Mouse (Mus musculus) layer of hippocampus, adult 2 months (tissue): Measurements from ENCODE around the gene Cenpf. TPM values are rescaled to one million over a fixed set of nuclear protein-coding genes. Genes with fewer than 3 reads are reported as not detected.

Source experiments
- DNase-seq, 2 experiments: peaks; one replicate each; pipeline ENCODE4 v3.0.0; 2022; ENCODE audit warnings: low spot score in 2 of 2
- H3K27ac ChIP-seq: fragments of 200-600 bp; 2 replicates; pipeline ENCODE4 v1.8.1; 2022
- H3K4me3 ChIP-seq: fragments of 200-600 bp; 2 replicates; pipeline ENCODE4 v1.8.1; 2022; ENCODE audit warnings: mild to moderate bottlenecking
- CTCF ChIP-seq: fragments of 200-600 bp; conservative IDR thresholded peaks from 2 replicates; pipeline ENCODE4 v1.8.1; 2022; ENCODE audit warnings: antibody characterized with exemption, mild to moderate bottlenecking, moderate library complexity
- long read RNA-seq, 2 experiments: library from polyadenylated mRNA; stranded (forward); transcript quantifications; one replicate each; pipeline ENCODE4 v2.0.0; 2021; ENCODE audit warnings: borderline mapping rate in 2 of 2
- total RNA-seq, 2 experiments: library from RNA; stranded (reverse); gene quantifications; 2 replicates each; pipeline ENCODE4 v1.2.3; 2021

Gene Cenpf
- 1 to 10 TPM; 1.1 to 1.4 TPM for total RNA-seq
- long read RNA-seq, experiment 1, partial matches to known transcripts, result 2 of 23 reads
- long read RNA-seq, experiment 1, other reads (novel, unspliced or antisense), result 21 of 23 reads
- long read RNA-seq, experiment 2, partial matches to known transcripts, result 0 of 21 reads
- long read RNA-seq, experiment 2, other reads (novel, unspliced or antisense), result 21 of 21 reads

DNA sequence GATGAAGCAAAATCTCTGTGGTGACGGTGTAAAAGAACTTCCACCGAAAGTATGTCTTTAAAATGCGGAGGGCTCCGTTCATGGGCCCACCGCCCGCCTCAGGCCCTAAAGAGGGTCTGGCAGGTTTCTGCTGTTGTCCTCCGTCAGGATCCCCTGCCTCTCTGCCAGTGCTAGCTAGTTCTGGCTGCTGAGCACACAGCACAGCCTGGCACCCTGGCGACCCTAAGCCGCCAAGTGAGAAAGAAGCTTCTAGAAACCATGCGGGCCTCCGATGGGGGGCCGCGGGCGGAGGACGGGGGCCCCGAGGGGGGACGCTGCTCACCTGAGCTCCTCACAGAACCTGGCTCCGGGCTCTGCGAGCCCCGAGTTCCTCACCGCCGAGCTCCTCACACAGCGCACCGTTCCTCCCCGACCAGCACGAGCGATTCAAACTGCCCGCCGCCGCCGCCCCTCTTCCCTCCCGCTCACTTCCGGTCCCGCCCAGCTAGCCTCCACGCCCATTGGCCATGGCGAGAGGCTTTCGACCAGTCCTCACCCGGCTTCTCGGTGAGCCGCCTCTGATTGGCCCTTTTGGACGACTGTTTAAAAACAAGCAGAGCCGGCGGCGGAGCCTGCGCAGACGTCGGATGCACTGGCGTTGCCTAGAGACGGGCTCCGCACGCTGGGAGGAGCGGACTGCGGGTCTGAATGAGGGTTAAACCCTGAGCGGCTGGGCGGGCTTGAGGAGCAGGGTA, at the start of gene Cenpf:
Gene Cenpf (minus strand): TSS at position 433 of the 734 bp plus-strand sequence.
- peak within 1 kb of the TSS; percentile 69 for H3K4me3 ChIP-seq
- peak; percentile 97 to 98 for DNase-seq
- no peak for TF ChIP-seq CTCF

GRCm38 (mm10) chr1:189732156-189732555, 44.3 kb upstream of the Cenpf start:
- no peak overlapping the region for H3K4me3 ChIP-seq
- no peak for TF ChIP-seq CTCF
- no peak for DNase-seq
- H3K27ac ChIP-seq, result no peak overlapping the region

More for the DNA sequence above, at the start of gene Cenpf:
- peak within 1 kb of the TSS; percentile 61; the same call in 1 of the 2 replicates for H3K27ac ChIP-seq

- H3K4me3 ChIP-seq, result no peak overlapping the region
- no peak overlapping the region for H3K27ac ChIP-seq
- DNase-seq, result no peak
- TF ChIP-seq CTCF, result no peak
Measured at GRCm38 (mm10) chr1:189731697-189732096, 43.8 kb upstream of the Cenpf start.

GRCm38 (mm10) chr1:189729141-189729815, 41.4 kb upstream of the Cenpf start:
- Histone ChIP-seq H3K27ac (no peak overlapping the region), H3K4me3 (peak overlapping the region; percentile 63)
- no peak for DNase-seq
- TF ChIP-seq CTCF, result no peak

- no peak for TF ChIP-seq CTCF
- H3K27ac ChIP-seq, result peak overlapping the region; percentile 70; the same call in 1 of the 2 replicates
- peak overlapping the region; percentile 63 for H3K4me3 ChIP-seq
- DNase-seq, result no peak
Measured at GRCm38 (mm10) chr1:189728784-189729115, 40.9 kb upstream of the Cenpf start.

- TF ChIP-seq CTCF, result no peak
- Histone ChIP-seq H3K27ac (peak within 1 kb of the TSS; percentile 76), H3K4me3 (peak within 1 kb of the TSS; percentile 63)
- DNase-seq, result no peak
Measured at GRCm38 (mm10) chr1:189727884-189728783, 40.2 kb upstream of the Cenpf start, which contains the start of gene Ptpn14. Ptpn14 (plus strand) TSS chr1:189728268.

DNA sequence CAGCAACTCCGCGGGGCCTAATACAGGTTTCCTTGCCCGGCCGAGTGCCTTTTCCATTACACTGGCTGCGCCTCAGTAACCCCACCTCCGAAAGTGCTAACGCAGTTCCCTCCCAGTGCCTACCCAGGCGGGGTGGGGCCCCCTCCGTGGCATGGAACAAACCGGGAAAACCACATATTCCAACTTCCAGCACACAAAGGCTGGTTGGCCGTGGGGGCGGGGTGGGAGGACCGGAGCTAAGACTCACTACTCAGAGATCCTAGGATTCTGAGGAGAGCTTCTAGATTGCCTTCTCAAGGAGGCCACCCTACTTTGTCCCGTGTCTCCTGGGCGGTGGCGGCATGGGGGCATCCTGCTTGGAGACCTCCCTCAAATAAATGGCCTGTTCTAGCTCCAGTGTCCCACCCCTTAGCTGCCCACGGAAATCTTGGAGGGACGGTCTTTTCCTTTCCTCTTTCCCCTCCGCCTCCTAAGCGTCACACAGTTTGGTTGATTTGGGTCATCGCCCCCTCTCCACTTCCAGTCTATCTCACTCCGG, 39.5 kb upstream of the Cenpf start:
- DNase-seq, result no peak
- Histone ChIP-seq H3K27ac (peak overlapping the region; percentile 76), H3K4me3 (peak overlapping the region; percentile 63)
- TF ChIP-seq CTCF, result no peak

DNA sequence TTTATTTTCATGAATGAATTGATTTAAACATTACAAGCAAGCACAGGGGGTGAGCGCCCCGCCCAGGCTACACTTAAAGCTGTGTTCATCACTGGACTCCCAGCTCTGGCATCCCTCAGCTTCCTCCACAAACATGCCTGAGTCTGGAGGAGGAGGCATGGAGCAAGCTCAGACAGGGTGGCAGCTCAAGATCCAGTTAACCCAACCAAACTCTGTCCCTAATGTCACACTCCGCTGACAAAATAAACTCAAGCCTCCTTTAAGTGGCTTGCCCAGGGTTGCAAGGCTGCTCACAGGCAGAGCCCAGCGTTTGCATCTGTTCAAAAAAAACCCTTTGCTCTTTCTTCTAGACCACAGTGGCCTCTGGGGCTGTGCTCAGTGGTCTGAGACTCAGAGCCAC, 38.2 kb upstream of the Cenpf start:
- no peak for TF ChIP-seq CTCF
- H3K4me3 ChIP-seq, result no peak overlapping the region
- no peak for DNase-seq
- H3K27ac ChIP-seq, result no peak overlapping the region

DNA sequence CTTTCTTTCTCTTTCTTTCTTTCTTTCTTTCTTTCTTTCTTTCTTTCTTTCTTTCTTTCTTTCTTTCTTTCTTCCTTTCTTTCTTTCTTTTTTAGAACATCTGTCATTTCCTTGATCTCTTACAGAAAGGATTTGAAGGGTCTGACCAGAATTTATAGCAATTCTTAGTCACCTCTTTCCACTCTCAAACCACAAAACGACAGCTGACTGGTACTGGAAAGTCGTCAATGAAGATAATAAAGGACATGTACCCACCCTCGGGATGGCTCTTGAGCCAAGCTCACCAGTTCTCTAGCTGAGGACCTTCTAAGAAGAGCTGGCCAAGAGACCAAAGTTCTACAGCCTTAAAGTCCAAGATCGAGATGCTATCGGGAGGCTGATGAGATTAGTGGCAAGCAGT, 30.7 kb upstream of the Cenpf start:
- H3K4me3 ChIP-seq, result no peak overlapping the region
- TF ChIP-seq CTCF, result no peak
- H3K27ac ChIP-seq, result no peak overlapping the region
- no peak for DNase-seq

DNA sequence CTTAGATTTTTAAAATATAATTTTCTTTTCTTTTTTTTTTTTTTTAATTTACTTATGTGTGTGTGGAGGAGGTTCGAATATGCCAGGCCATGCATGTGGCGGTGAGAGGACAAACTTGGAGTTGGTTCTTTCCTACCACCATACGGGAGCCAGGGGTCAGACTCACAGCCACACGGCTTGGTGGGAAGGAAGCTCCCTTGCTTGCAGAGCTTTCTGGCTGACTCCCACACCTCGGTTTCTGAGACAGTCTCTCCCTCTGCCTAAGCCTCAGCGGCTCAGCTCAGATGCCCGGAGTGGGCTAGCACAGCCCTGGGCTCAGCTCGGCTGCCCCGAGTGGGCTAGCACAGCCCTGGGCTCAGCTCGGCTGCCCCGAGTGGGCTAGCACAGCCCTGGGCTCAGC, 29.7 kb upstream of the Cenpf start:
- DNase-seq, result no peak
- Histone ChIP-seq H3K27ac (no peak overlapping the region), H3K4me3 (no peak overlapping the region)
- TF ChIP-seq CTCF, result no peak

DNA sequence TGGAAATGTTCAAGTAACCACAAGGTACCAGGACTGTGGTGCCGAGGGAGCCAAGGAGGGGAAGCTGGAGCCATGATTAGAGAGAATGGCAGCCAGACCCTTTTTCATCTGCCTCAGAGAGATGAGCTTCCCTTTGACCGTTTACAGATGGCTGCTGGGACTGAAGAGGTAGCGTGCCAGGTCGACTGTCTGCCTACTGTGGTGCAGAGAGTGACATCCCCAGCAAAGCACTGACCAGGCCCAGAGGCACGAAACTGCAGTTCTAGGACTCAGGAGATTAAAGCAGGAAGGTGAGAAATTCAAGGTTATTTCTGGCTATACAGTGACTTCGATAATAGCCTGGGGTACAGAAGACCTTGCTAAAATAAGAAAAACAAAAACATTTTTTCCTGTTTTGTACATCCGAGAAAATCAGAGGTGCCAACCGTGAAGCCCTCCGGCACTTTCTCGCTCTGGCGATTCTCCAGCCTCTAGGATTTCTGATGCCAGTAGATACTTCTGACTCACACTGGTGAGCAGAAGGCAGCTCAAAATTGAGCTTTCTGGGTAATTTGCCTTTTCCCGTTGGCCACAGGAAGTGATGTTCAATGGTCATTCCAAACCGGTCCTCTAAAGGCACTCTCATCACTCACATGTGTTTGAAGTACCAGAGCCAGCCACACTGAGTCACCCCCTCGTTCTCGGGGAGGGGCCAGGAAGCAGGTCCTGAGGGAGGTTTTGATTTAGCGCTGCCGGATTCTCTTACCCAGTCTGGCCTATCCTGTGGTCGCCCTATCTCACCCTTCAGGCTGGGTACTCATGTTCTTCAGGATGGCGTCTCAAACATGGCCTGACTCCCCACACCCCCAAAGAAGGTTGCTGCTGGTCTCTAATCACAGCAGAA, 28.3 kb upstream of the Cenpf start:
- Histone ChIP-seq H3K27ac (no peak overlapping the region), H3K4me3 (no peak overlapping the region)
- DNase-seq, result no peak
- no peak for TF ChIP-seq CTCF
